Mouse (Mus musculus) neural tube, embryonic 15.5 days (tissue): ENCODE measurements at regions not wholly inside any gene's neighbourhood (a gene's known extent, or its start where the extent isn't known, plus 50 kb on each side); places are given as distances from the start of the nearest gene placed in this dataset.
A peak's percentile ranks its signal among the peaks of the same experiment; 100 is the strongest.
"Not testable (repeated sequence)": the region's sequence is repeated elsewhere in the genome, so short reads cannot be mapped to it uniquely, and the experiment has no call there.

Experiments used
- ATAC-seq: fragments of 200-750 bp; cut with Nextera tagmentation; 2 replicates; pipeline ENCODE4 v1.8.0; 2017; ENCODE audit warnings: mild to moderate bottlenecking, moderate TSS enrichment, moderate library complexity; ENCODE audit not compliant: low FRiP score
- H3K27ac ChIP-seq: fragments of 300-500 bp; sonication (generic); replicated peaks from 2 replicates; pipeline ENCODE4 v1.5.1; 2015; ENCODE audit warnings: mild to moderate bottlenecking, inconsistent platforms
- H3K27me3 ChIP-seq: fragments of 300-500 bp; sonication (generic); replicated peaks from 2 replicates; pipeline ENCODE4 v1.6.1; 2015; ENCODE audit warnings: inconsistent platforms
- H3K36me3 ChIP-seq: fragments of 300-500 bp; sonication (generic); 2 replicates; pipeline ENCODE4 v1.6.1; 2015; ENCODE audit warnings: inconsistent platforms
- H3K4me1 ChIP-seq: fragments of 300-500 bp; sonication (generic); 2 replicates; pipeline ENCODE4 v1.6.1; 2015; ENCODE audit warnings: inconsistent platforms
- H3K4me2 ChIP-seq: fragments of 300-500 bp; sonication (generic); 2 replicates; pipeline ENCODE4 v1.6.1; 2015; ENCODE audit warnings: inconsistent platforms, mild to moderate bottlenecking, moderate library complexity
- H3K4me3 ChIP-seq: fragments of 300-500 bp; sonication (generic); replicated peaks from 2 replicates; pipeline ENCODE4 v1.5.1; 2015; ENCODE audit warnings: mild to moderate bottlenecking, inconsistent platforms
- H3K9ac ChIP-seq: fragments of 300-500 bp; sonication (generic); replicated peaks from 2 replicates; pipeline ENCODE4 v1.6.1; 2015; ENCODE audit warnings: mild to moderate bottlenecking, inconsistent platforms
- H3K9me3 ChIP-seq: fragments of 300-500 bp; sonication (generic); replicated peaks from 2 replicates; pipeline ENCODE4 v1.6.1; 2016; ENCODE audit warnings: inconsistent platforms
- WGBS: fragments of 180-500 bp; shearing (Covaris S2); methylation state at CpG from one replicate; pipeline ENCODE4 v1.1.7; 2015; ENCODE audit warnings: mixed read lengths; 5-methylcytosine and 5-hydroxymethylcytosine counted together

DNA sequence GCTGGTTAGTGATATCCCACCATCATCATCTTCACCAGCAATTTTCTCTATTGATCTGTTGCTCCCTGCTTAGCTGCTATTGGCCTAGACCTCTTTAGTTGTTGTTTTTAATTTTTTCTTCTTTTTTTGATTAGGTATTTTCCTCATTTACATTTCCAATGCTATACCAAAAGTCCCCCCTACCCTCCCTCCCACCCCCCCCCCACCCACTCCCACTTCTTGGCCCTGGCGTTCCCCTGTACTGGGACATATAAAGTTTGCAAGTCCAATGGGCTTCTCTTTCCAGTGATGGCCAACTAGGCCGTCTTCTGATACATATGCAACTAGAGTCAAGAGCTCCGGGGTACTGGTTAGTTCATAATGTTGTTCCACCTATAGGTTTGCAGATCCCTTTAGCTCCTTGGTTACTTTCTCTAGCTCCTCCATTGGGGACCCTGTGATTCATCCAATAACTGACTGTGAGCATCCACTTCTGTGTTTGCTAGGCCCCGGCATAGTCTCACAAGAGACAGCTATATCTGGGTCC lies 386.7 kb upstream of the Pcdh10 start:
- WGBS = 92% methylated on average over 4 of the region's 4 CpGs
- not testable (repeated sequence) for H3K36me3 ChIP-seq, H3K4me2 ChIP-seq, H3K9me3 ChIP-seq, H3K27ac ChIP-seq, H3K4me3 ChIP-seq, H3K4me1 ChIP-seq, H3K27me3 ChIP-seq, H3K9ac ChIP-seq
- ATAC-seq = peak; percentile 59; the same call in 1 of the 2 replicates
